Mouse (Mus musculus): ENCODE measurements around the gene Zfp292.
A peak's percentile ranks its signal among the peaks of the same experiment; 100 is the strongest.

DNA sequence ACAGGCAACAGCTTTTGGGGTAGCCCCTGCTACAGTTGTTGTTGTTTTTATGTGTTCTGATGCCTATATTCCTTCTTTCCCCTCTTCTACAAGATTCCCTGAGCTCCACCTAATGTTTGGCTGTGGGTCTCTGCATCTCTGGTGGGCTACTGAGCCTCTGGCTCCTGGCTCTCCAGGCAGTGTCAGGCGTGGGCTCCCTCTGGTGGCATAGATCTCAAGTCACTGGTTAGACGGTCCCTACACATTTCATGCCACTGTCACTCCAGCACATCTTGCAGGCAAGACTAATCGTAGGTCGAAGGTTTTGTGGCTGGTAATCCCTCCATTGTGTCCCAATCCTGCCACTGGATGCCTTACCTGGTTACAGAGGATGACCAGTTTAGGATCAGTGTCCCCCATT lies 100.0 kb downstream of the Zfp292 start:
- TF ChIP-seq CTCF (IDR thresholded peaks at IDR 0.05; ENCODE audit: control insufficient read depth, insufficient read depth, insufficient replicate concordance, low read depth, low read length) (peak; percentile 17; the same call in 1 of the 2 replicates), POLR2A (IDR thresholded peaks at IDR 0.05; ENCODE audit: control insufficient read depth, low read depth, low read length) (no peak)

Measured in testis, adult 2 months (tissue).